Comparison of ENCODE assay signal across 18 mouse cellular contexts in the genomic region with DNA sequence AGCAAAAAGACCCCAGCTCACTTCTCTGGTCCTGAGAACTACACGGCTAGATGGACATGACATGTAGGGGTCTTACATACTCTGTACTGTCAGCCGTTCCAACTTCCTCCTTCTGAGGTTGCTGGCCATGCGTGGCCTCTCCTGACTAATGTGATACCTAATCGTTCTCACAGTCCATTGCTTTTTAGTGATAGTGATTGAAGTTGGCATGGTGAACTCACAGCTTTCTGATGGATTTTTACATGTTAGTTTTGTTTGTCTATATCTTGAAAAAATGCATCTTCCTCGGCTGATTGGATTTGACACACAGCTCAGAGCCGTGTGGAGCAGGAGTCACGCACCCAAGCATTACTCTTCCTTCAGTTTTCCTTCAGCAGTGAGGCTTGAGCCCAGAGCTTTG. TPM values are rescaled to one million over a fixed set of nuclear protein-coding genes. Genes with fewer than 3 reads are reported as not detected.
"Had no signal": no experiment of that assay in that cellular context is flagged by ENCODE, and none has a peak within 500 bp of the region (broad histone marks: within the 10 kb centered on the region; RNA-seq: fewer than 3 reads in every experiment).

No protein-coding gene starts in this region.

- ATAC-seq: lung, postnatal 0 days had no signal

- H3K4me3 ChIP-seq: liver, embryonic 15.5 days; lung, embryonic 15.5 days; megakaryocyte, embryonic 14.5 days; midbrain, embryonic 12.5 days; neural tube, embryonic 12.5 days; stomach, embryonic 15.5 days had no signal

- H3K36me3 ChIP-seq: liver, embryonic 15.5 days; lung, embryonic 15.5 days; stomach, embryonic 15.5 days had no signal

- H3K27ac ChIP-seq: liver, embryonic 15.5 days; lung, embryonic 15.5 days; macrophage; midbrain, embryonic 12.5 days; neural tube, embryonic 12.5 days; stomach, embryonic 15.5 days; stomach, postnatal 0 days had no signal

- H3K9me3 ChIP-seq: liver, embryonic 15.5 days; lung, embryonic 15.5 days; megakaryocyte, embryonic 14.5 days; midbrain, embryonic 12.5 days; neural tube, embryonic 12.5 days; stomach, embryonic 15.5 days had no signal

- H3K9ac ChIP-seq: liver, embryonic 15.5 days; liver, postnatal 0 days; lung, embryonic 15.5 days; midbrain, embryonic 12.5 days; neural tube, embryonic 12.5 days; stomach, embryonic 15.5 days had no signal

- H3K4me2 ChIP-seq: liver, embryonic 15.5 days; lung, embryonic 15.5 days; midbrain, embryonic 12.5 days; neural tube, embryonic 12.5 days; stomach, embryonic 15.5 days had no signal

- H3K4me1 ChIP-seq: neural tube, embryonic 12.5 days; stomach, embryonic 15.5 days had no signal

- DNase-seq: liver, postnatal 0 days; lung, adult 2 months; lung, postnatal 14 days; lung, postnatal 36 days; midbrain, embryonic 14.5 days; right cerebral cortex, postnatal 14 days; thymus, adult 2 months; thymus, postnatal 25 days; thymus, postnatal 4 days had no signal

- H3K27me3 ChIP-seq: liver, embryonic 15.5 days; lung, embryonic 15.5 days; megakaryocyte, embryonic 14.5 days; neural tube, embryonic 12.5 days; stomach, embryonic 15.5 days had no signal

RNA-seq across cellular contexts. Expression of a gene that starts 42.7 kb away (rescaled TPM):
- polyA plus RNA-seq: macrophage had no signal
